Mouse (Mus musculus) liver, adult 2 months (tissue): ENCODE data around the gene Zap70.

Source experiments
- CTCF ChIP-seq: fragments of 200-500 bp; IDR thresholded peaks from 2 replicates; pipeline ENCODE4 v1.5.1; 2011; ENCODE audit warnings: low read depth, low read length, control low read depth
- POLR2A ChIP-seq: fragments of 200-500 bp; IDR thresholded peaks from 2 replicates; pipeline ENCODE4 v1.6.1; 2011; ENCODE audit warnings: low read length, control low read depth; ENCODE audit not compliant: insufficient read depth; ENCODE audit errors: extremely low read depth

- TF ChIP-seq CTCF (no peak), POLR2A (no peak)
These were observed 3.0 kb upstream of the Zap70 start for GRCm38 (mm10) chr1:36758553-36758952.
